Mouse (Mus musculus) limb, embryonic 15.5 days (tissue): ENCODE measurements around the gene Insrr. TPM values are rescaled to one million over a fixed set of nuclear protein-coding genes. Genes with fewer than 3 reads are reported as not detected.

Experiments used
- ATAC-seq: fragments of 200-750 bp; cut with Nextera tagmentation; 2 replicates; pipeline ENCODE4 v1.8.0; 2017; ENCODE audit warnings: low read depth, moderate TSS enrichment; ENCODE audit not compliant: insufficient number of reproducible peaks, low FRiP score, low TSS enrichment
- H3K27ac ChIP-seq: fragments of 300-500 bp; sonication (generic); 2 replicates; pipeline ENCODE4 v1.5.1; 2015; ENCODE audit warnings: moderate library complexity, mild to moderate bottlenecking, inconsistent platforms
- H3K27me3 ChIP-seq: fragments of 300-500 bp; sonication (generic); 2 replicates; pipeline ENCODE4 v1.6.1; 2015; ENCODE audit warnings: inconsistent platforms
- H3K36me3 ChIP-seq: fragments of 300-500 bp; sonication (generic); 2 replicates; pipeline ENCODE4 v1.6.1; 2015; ENCODE audit warnings: inconsistent platforms
- H3K4me1 ChIP-seq: fragments of 300-500 bp; sonication (generic); 2 replicates; pipeline ENCODE4 v1.6.1; 2015; ENCODE audit warnings: inconsistent platforms
- H3K4me2 ChIP-seq: fragments of 300-500 bp; sonication (generic); 2 replicates; pipeline ENCODE4 v1.6.1; 2015; ENCODE audit warnings: mild to moderate bottlenecking, inconsistent platforms
- H3K4me3 ChIP-seq: fragments of 300-500 bp; sonication (generic); 2 replicates; pipeline ENCODE4 v1.5.1; 2015; ENCODE audit warnings: mild to moderate bottlenecking, inconsistent platforms
- H3K9ac ChIP-seq: fragments of 300-500 bp; sonication (generic); 2 replicates; pipeline ENCODE4 v1.6.1; 2015; ENCODE audit warnings: inconsistent platforms
- H3K9me3 ChIP-seq: fragments of 300-500 bp; sonication (generic); 2 replicates; pipeline ENCODE4 v1.6.1; 2016; ENCODE audit warnings: inconsistent platforms
- WGBS: fragments of 180-500 bp; shearing (Covaris S2); methylation state at CpG from one replicate; pipeline ENCODE4 v1.1.7; 2015; 5-methylcytosine and 5-hydroxymethylcytosine counted together
- polyA plus RNA-seq: library from polyadenylated mRNA; unstranded; fragments of >200 nt; fragmentation: Nextera tagmentation; extraction: Ambion mirVana; gene quantifications from 2 replicates; pipeline ENCODE4 v1.2.1, GENCODE M21; 2015

Gene Insrr
- polyA plus RNA-seq, 1 experiment from 2014 or later = 0.19 TPM

DNA sequence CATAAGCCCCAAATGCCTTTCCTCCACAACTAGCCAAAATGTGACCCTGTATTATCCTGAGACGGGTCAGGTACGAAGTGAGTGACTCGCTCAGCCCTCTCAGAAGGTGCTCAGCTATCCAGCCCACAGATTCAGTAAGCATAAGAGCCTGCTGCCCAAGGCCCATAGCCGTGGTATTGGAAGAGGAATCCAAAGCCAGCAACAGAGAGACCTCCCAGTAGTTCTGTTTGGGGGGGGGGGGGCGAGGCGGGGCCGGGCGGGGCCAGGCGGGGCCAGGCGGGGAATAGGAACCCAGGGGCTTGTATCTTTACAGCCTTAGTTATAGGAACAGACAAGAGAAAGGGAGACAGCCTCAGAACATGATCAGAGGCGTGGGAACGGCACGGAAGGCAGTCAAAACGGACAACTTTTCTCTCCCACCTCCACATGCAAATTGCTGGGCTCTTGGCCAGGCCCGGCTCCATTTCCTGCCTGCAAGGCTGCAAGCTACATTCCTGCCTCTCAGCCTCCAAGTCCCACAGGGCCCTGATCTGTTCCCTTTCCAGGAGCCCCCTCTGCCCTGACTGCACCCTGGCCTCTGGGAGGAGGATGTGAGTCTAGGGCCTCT is 33.0 kb upstream of the Insrr start:
- H3K9me3 ChIP-seq = no peaks in the 10 kb centered on the region
- peak overlapping the region; percentile 15 for H3K4me3 ChIP-seq
- H3K4me1 ChIP-seq = peaks cover 71% of the 10 kb centered on the region
- ATAC-seq = peak; percentile 75
- no peaks in the 10 kb centered on the region for H3K27me3 ChIP-seq
- no peak overlapping the region for H3K9ac ChIP-seq
- H3K27ac ChIP-seq = peak overlapping the region; percentile 90
- H3K4me2 ChIP-seq = peak overlapping the region; percentile 37
- 11% methylated on average over 13 of the region's 15 CpGs for WGBS
- H3K36me3 ChIP-seq = no peaks in the 10 kb centered on the region

DNA sequence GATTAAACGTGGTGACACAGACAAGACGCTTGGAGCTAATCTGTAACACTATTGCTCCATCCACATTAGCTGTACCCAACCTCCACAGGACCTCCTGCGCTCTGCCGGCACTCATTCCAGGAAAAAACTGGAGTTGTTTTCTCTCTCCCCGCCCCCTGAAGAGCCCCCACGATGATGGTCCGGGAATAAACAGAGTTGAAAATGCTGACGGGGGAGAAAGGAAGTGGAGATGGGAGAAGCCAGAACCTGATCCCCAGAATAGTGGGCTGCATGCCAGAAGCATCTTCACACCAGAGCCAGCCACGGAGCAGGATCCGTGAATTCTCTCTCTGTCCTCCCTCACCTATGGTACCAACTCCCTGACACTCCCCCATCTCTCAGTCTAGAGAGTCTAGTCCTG is 32.2 kb upstream of the Insrr start:
- Histone ChIP-seq H3K4me1 (peaks cover 72% of the 10 kb centered on the region), H3K36me3 (no peaks in the 10 kb centered on the region), H3K4me3 (peak overlapping the region; percentile 15), H3K4me2 (peak overlapping the region; percentile 37), H3K27me3 (0 out of 2 replicates have a peak, but pooled peaks cover under 1% of the 10 kb centered on the region), H3K9me3 (no peaks in the 10 kb centered on the region), H3K9ac (no peak overlapping the region), H3K27ac (peak overlapping the region; percentile 90)
- 13% methylated on average over 10 of the region's 10 CpGs for WGBS
- no peak for ATAC-seq

- H3K4me3 ChIP-seq = 0 out of 2 replicates have a peak overlapping the region, but pooled peaks have one; percentile 4
- H3K9ac ChIP-seq = no peak overlapping the region
- H3K36me3 ChIP-seq = no peaks in the 10 kb centered on the region
- ATAC-seq = no peak
- H3K4me1 ChIP-seq = peaks cover 72% of the 10 kb centered on the region
- H3K27ac ChIP-seq = peak overlapping the region; percentile 90
- 0 out of 2 replicates have a peak, but pooled peaks cover 4% of the 10 kb centered on the region for H3K27me3 ChIP-seq
- peak overlapping the region; percentile 37 for H3K4me2 ChIP-seq
- no peaks in the 10 kb centered on the region for H3K9me3 ChIP-seq
- WGBS = 19% methylated on average over 10 of the region's 10 CpGs
Measured at GRCm38 (mm10) chr3:87765091-87765490, 31.7 kb upstream of the Insrr start.

DNA sequence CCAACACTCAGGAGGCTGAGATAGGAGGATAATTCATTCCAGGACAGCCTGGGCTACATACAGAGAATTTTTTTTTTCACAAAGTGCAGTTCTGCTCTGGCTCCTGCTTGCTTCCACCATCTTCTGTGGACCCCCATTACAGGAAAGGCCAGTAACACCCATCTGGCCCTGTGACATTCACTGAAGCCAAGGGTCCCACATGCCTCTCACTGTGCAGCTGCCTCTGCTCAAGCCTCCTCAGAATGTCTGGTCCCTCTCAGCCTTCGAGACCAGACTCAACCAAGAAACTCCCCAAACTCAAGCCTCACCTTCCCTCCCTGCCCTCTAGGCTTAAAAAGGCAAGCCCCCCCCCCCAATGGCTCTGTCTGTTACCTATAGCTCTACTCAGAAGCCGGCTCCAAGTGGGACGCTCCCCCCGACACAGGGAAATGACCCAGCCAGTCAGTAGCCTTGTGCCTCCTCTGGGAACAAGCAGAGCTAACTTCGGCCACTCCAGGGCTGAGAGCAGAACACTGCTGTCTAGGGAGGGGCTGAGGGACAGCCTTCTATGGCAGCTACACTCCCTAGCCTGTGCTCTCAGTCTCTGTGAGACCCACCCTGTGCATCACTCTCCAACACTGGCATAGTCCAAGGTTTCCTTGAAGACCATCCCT is 31.0 kb upstream of the Insrr start:
- Histone ChIP-seq H3K9ac (no peak overlapping the region), H3K36me3 (no peaks in the 10 kb centered on the region), H3K9me3 (no peaks in the 10 kb centered on the region), H3K4me2 (no peak overlapping the region), H3K4me3 (no peak overlapping the region), H3K4me1 (peaks cover 72% of the 10 kb centered on the region), H3K27me3 (0 out of 2 replicates have a peak, but pooled peaks cover 4% of the 10 kb centered on the region), H3K27ac (peak overlapping the region; percentile 90)
- 82% methylated on average over 5 of the region's 5 CpGs for WGBS
- ATAC-seq = no peak

GRCm38 (mm10) chr3:87766284-87766667 is 30.5 kb upstream of the Insrr start:
- 0 out of 2 replicates have a peak, but pooled peaks cover 4% of the 10 kb centered on the region for H3K27me3 ChIP-seq
- H3K4me3 ChIP-seq = no peak overlapping the region
- H3K4me1 ChIP-seq = peaks cover 70% of the 10 kb centered on the region
- no peak overlapping the region for H3K4me2 ChIP-seq
- H3K9ac ChIP-seq = no peak overlapping the region
- WGBS = 80% methylated on average over 3 of the region's 3 CpGs
- ATAC-seq = no peak
- H3K9me3 ChIP-seq = no peaks in the 10 kb centered on the region
- peak overlapping the region; percentile 90; the same call in 1 of the 2 replicates for H3K27ac ChIP-seq
- no peaks in the 10 kb centered on the region for H3K36me3 ChIP-seq

DNA sequence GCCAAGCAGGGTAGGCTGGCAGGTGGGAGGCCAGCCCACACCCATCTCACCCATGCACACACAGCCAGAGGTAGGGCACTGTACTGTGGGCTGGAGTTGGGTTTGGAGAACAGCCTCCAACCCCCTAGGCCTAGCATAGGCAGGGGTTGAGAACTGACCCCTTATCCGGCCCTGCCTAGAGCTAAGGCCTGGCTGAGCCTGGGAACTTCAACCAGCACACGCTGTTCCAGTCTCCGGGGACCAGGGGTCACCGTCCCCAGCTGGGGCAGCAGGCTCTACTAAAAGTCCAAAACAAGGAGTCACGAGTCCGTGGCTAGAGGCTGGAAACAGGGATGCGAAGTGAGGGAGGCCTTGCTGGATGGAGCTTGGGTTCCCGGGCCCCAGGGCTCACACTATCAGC is 29.0 kb upstream of the Insrr start:
- H3K4me2 ChIP-seq = peak overlapping the region; percentile 71
- H3K27me3 ChIP-seq = peaks cover 8% of the 10 kb centered on the region; the same call in 1 of the 2 replicates
- no peaks in the 10 kb centered on the region for H3K36me3 ChIP-seq
- no peak for ATAC-seq
- WGBS = 65% methylated on average over 8 of the region's 8 CpGs
- H3K4me1 ChIP-seq = peaks cover 55% of the 10 kb centered on the region
- peak overlapping the region; percentile 68 for H3K27ac ChIP-seq
- H3K4me3 ChIP-seq = peak overlapping the region; percentile 56
- H3K9me3 ChIP-seq = no peaks in the 10 kb centered on the region
- peak overlapping the region; percentile 40; the same call in 1 of the 2 replicates for H3K9ac ChIP-seq

DNA sequence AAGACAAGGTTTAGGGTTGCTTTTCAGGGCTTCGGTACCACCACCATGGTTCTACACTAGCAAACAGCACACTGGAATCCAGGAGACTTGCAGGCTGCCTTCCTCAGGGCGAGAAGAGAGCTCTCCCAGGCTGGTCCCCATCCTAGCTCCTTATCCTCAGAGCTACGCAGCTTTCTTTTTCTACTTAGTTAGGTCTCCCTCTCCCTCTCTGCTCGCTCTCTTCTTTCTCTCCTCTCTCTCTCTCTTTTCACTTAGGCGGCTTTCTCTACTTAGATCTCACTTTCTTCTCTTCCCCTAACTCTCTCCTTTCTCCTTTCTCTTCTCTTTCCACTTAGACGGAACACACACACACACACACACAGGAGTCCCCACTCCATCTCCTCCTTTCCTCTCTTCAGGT is 28.3 kb upstream of the Insrr start:
- Histone ChIP-seq H3K4me2 (peak overlapping the region; percentile 71), H3K4me1 (peaks cover 49% of the 10 kb centered on the region), H3K27ac (peak overlapping the region; percentile 68), H3K36me3 (no peaks in the 10 kb centered on the region), H3K4me3 (peak overlapping the region; percentile 56), H3K27me3 (peaks cover 8% of the 10 kb centered on the region; the same call in 1 of the 2 replicates), H3K9ac (peak overlapping the region; percentile 40), H3K9me3 (no peaks in the 10 kb centered on the region)
- ATAC-seq = no peak
- WGBS = 41% methylated on average over 6 of the region's 6 CpGs

DNA sequence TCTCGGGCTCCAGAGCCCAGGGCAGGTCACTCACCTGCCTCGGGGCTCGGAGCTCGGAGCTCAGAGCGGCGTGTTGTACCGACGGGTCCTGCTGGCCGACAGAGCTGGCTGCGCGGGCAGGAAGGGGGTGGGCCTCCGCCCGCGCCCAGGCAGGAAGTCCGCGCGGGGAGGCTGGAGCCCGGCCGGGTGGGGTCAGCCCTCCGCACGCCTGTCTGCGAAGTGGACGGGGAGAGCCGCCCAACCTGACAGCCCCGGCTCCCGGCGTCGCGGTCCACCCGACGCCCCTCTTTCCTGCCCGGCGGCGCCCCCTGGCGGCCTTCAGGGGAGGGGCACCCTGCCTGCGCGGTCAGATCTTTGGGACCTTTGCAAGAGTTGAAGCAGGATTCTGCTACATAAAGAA is 27.9 kb upstream of the Insrr start:
- Histone ChIP-seq H3K4me3 (peak overlapping the region; percentile 56), H3K9ac (peak overlapping the region; percentile 40), H3K27me3 (peaks cover 8% of the 10 kb centered on the region; the same call in 1 of the 2 replicates), H3K4me2 (peak overlapping the region; percentile 71), H3K36me3 (no peaks in the 10 kb centered on the region), H3K4me1 (peaks cover 45% of the 10 kb centered on the region), H3K27ac (peak overlapping the region; percentile 68), H3K9me3 (no peaks in the 10 kb centered on the region)
- peak; percentile 74 for ATAC-seq
- WGBS = under 1% methylated on average over 37 of the region's 37 CpGs

DNA sequence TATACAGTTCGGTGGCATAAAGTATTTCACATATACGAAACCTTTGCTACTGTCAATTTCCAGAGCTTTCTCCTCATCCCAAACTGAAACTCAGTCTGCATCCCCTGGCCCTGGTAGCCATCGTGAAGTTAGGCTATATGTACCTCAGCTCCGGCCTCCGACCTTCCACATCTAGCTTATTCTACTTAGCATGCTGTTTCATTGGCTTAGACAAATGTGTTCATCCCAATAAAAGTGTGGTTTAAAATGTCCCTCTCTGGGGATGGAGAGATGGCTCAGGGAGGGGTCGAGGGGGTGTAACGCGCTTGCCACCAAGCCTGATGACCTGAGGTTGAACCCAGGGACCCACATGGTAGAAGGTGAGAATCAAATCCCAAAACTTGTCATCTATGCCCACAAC is 27.2 kb upstream of the Insrr start:
- ATAC-seq = no peak
- WGBS = 74% methylated on average over 8 of the region's 8 CpGs

DNA sequence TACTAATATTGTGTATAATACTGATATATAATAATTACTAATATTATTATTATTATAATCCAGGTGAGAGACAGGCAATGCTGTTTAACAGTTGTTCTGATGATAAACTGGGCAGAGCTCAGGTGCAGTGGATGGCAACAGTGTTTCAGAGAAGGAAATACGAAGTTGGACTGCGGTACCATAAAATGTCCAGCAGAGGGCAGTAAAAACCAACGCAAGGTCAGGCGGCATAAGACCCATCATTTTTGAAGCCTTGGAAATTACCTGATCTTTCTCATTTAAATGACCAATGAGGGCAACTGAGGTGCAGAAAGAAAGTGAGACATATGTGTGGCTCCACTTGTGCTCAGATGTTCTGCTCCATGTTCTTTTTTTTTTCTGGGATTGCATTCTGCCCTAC is 26.5 kb upstream of the Insrr start:
- Histone ChIP-seq H3K4me3 (no peak overlapping the region), H3K9me3 (no peaks in the 10 kb centered on the region), H3K4me2 (no peak overlapping the region), H3K9ac (no peak overlapping the region), H3K36me3 (no peaks in the 10 kb centered on the region), H3K4me1 (peaks cover 31% of the 10 kb centered on the region), H3K27me3 (peaks cover 8% of the 10 kb centered on the region; the same call in 1 of the 2 replicates), H3K27ac (no peak overlapping the region)
- WGBS = under 1% methylated on average over 4 of the region's 4 CpGs
- ATAC-seq = no peak

More for the DNA sequence above, 27.2 kb upstream of the Insrr start:
- Histone ChIP-seq H3K9ac (no peak overlapping the region), H3K4me3 (no peak overlapping the region), H3K4me1 (peaks cover 39% of the 10 kb centered on the region), H3K9me3 (no peaks in the 10 kb centered on the region), H3K27me3 (peaks cover 8% of the 10 kb centered on the region; the same call in 1 of the 2 replicates), H3K36me3 (no peaks in the 10 kb centered on the region), H3K4me2 (no peak overlapping the region), H3K27ac (no peak overlapping the region)

DNA sequence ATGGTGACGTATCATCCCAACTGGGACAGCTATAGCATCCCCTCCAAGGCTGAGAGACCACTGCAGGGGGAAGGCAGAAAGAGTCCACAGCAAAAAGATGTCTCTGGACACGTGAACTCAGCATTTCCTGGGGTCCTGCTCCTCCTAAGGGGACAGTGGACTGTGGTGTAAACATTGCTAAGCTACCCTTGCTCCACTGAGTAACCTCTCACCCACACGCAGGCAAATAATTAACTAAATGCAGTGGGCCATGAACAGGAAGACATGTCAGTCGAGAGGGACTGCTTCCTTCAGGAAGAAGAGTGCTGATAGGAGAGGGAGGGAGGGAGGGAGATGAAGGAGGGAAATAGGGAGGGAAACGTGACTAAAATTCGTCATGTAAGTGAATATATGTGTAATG is 25.7 kb upstream of the Insrr start:
- H3K4me3 ChIP-seq = no peak overlapping the region
- no peak overlapping the region for H3K9ac ChIP-seq
- H3K9me3 ChIP-seq = no peaks in the 10 kb centered on the region
- no peaks in the 10 kb centered on the region for H3K36me3 ChIP-seq
- WGBS = 54% methylated on average over 6 of the region's 6 CpGs
- peaks cover 8% of the 10 kb centered on the region; the same call in 1 of the 2 replicates for H3K27me3 ChIP-seq
- ATAC-seq = no peak
- no peak overlapping the region for H3K27ac ChIP-seq
- no peak overlapping the region for H3K4me2 ChIP-seq
- peaks cover 23% of the 10 kb centered on the region for H3K4me1 ChIP-seq

DNA sequence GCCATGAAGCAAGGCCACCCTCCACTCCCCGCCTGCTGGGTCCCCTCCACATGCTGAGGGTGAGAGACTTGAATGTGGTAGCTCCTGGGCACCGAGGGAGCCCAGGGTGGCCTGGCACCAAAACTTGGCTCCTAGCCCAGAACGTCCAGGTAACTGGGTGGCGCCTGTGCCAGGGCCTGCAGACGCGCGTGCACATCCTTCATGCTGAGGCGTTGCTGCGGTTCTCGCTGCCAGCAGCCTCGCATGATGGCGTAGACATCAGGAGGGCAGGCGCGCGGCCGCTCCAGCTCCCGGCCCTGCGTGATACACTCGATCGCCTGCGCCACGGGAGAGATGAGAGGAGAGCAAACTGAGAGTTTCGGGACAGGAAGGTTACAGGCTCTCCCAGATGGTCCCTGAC is 18.5 kb upstream of the Insrr start:
- ATAC-seq = no peak
- no peak overlapping the region for H3K4me3 ChIP-seq
- 0 out of 2 replicates have a peak overlapping the region, but pooled peaks have one; percentile 1 for H3K4me2 ChIP-seq
- WGBS = 56% methylated on average over 23 of the region's 23 CpGs
- no peaks in the 10 kb centered on the region for H3K36me3 ChIP-seq
- no peak overlapping the region for H3K9ac ChIP-seq
- H3K9me3 ChIP-seq = no peaks in the 10 kb centered on the region
- peaks cover 9% of the 10 kb centered on the region; the same call in 1 of the 2 replicates for H3K4me1 ChIP-seq
- no peak overlapping the region for H3K27ac ChIP-seq
- H3K27me3 ChIP-seq = peaks cover 43% of the 10 kb centered on the region
